Mouse (Mus musculus) cerebellum, adult 2 months (tissue): Measurements from ENCODE around the gene Psd.

Experiments
- CTCF ChIP-seq: fragments of 200-500 bp; IDR thresholded peaks from 2 replicates; pipeline ENCODE4 v1.5.1; 2011; ENCODE audit warnings: low read depth, mild to moderate bottlenecking, control low read depth, low read length, moderate library complexity, borderline replicate concordance; ENCODE audit not compliant: insufficient read depth
- POLR2A ChIP-seq: fragments of 200-500 bp; IDR thresholded peaks from 2 replicates; pipeline ENCODE4 v1.6.1; 2011; ENCODE audit warnings: low read length, control low read depth, borderline replicate concordance; ENCODE audit not compliant: insufficient read depth

DNA sequence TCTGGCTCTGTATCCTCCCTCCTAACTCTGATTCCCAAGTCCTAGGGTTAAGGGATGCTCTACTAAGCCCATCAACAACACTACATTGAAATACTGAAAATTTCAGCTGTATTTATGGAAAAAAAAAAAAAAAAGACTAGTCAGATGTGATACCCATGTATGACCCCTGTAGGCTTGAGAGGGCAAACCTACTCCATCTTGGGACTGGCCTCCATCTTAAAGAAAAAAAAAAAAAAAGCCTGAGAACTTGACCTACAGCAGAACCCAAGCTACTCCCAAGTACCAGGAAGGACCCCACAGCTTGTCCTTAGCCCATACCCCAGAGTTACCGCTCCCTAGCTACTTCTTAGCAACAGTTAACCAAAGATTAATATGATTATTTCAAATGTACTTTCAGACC, 20.2 kb upstream of the Psd start:
- TF ChIP-seq CTCF (no peak), POLR2A (no peak)
